ENCODE assay signal across 21 mouse cellular contexts in genomic region chr19:50514309-50514830, GRCm38 (mm10).
DNase-seq lines count a peak whose midpoint lies in the region; ATAC-seq lines count a peak whose summit lies in the region.
"Had no signal": no experiment of that assay in that cellular context is flagged by ENCODE, and none has a peak within 500 bp of the region (broad histone marks: within the 10 kb centered on the region; RNA-seq: fewer than 3 reads in every experiment).

No protein-coding gene starts in this region.

- H3K36me3 ChIP-seq in hindbrain, embryonic 13.5 days, result no peaks in the 10 kb centered on the region
- H3K36me3 ChIP-seq in hindbrain, embryonic 12.5 days, result no peaks in the 10 kb centered on the region
- H3K36me3 ChIP-seq in midbrain, embryonic 13.5 days, result no peaks in the 10 kb centered on the region
- no peaks in the 10 kb centered on the region for H3K36me3 ChIP-seq in midbrain, embryonic 14.5 days (ENCODE audit: control insufficient read depth, insufficient read depth, low read length)
- no peaks in the 10 kb centered on the region for H3K36me3 ChIP-seq in forebrain, embryonic 16.5 days (ENCODE audit: control insufficient read depth, insufficient read depth)
- H3K36me3 ChIP-seq in neural tube, embryonic 15.5 days, result no peaks in the 10 kb centered on the region
- H3K36me3 ChIP-seq: neural tube, embryonic 12.5 days had no signal

- H3K4me2 ChIP-seq in hindbrain, embryonic 13.5 days, result peak overlapping the region; percentile 33
- H3K4me2 ChIP-seq in hindbrain, embryonic 12.5 days (replicated peaks), result no peak overlapping the region
- H3K4me2 ChIP-seq in midbrain, embryonic 13.5 days (replicated peaks), result no peak overlapping the region
- no peak overlapping the region for H3K4me2 ChIP-seq in midbrain, embryonic 14.5 days (ENCODE audit: low read length)
- peak overlapping the region; percentile 40 for H3K4me2 ChIP-seq in forebrain, embryonic 16.5 days (ENCODE audit: low read length)
- H3K4me2 ChIP-seq in neural tube, embryonic 15.5 days, result peak overlapping the region; percentile 16; the same call in 1 of the 2 replicates
- H3K4me2 ChIP-seq: heart, embryonic 11.5 days had no signal

- no peaks in the 10 kb centered on the region for H3K27me3 ChIP-seq in hindbrain, embryonic 13.5 days
- H3K27me3 ChIP-seq in hindbrain, embryonic 12.5 days, result no peaks in the 10 kb centered on the region
- no peaks in the 10 kb centered on the region for H3K27me3 ChIP-seq in midbrain, embryonic 13.5 days
- H3K27me3 ChIP-seq in midbrain, embryonic 14.5 days (ENCODE audit: control insufficient read depth, insufficient read depth, low read length), result no peaks in the 10 kb centered on the region
- H3K27me3 ChIP-seq in forebrain, embryonic 16.5 days (replicated peaks; ENCODE audit: control insufficient read depth, insufficient read depth, low read length), result no peaks in the 10 kb centered on the region
- no peaks in the 10 kb centered on the region for H3K27me3 ChIP-seq in neural tube, embryonic 15.5 days (replicated peaks)
- H3K27me3 ChIP-seq: neural tube, embryonic 12.5 days had no signal

- H3K4me1 ChIP-seq in hindbrain, embryonic 13.5 days (replicated peaks), result peaks cover 17% of the 10 kb centered on the region
- peaks cover 5% of the 10 kb centered on the region; the same call in 1 of the 2 replicates for H3K4me1 ChIP-seq in hindbrain, embryonic 12.5 days
- peaks cover 14% of the 10 kb centered on the region for H3K4me1 ChIP-seq in midbrain, embryonic 13.5 days (replicated peaks)
- H3K4me1 ChIP-seq in midbrain, embryonic 14.5 days (ENCODE audit: control insufficient read depth, insufficient read depth, low read length), result peaks cover 14% of the 10 kb centered on the region
- H3K4me1 ChIP-seq in forebrain, embryonic 16.5 days (replicated peaks; ENCODE audit: control insufficient read depth, insufficient read depth, low read length), result peaks cover 14% of the 10 kb centered on the region
- peaks cover 14% of the 10 kb centered on the region for H3K4me1 ChIP-seq in neural tube, embryonic 15.5 days

- H3K9me3 ChIP-seq in hindbrain, embryonic 13.5 days, result no peaks in the 10 kb centered on the region
- H3K9me3 ChIP-seq in hindbrain, embryonic 12.5 days (replicated peaks), result no peaks in the 10 kb centered on the region
- H3K9me3 ChIP-seq in midbrain, embryonic 13.5 days, result no peaks in the 10 kb centered on the region
- no peaks in the 10 kb centered on the region for H3K9me3 ChIP-seq in midbrain, embryonic 14.5 days (ENCODE audit: control insufficient read depth, low read length)
- H3K9me3 ChIP-seq in forebrain, embryonic 16.5 days (ENCODE audit: control insufficient read depth, low read length), result no peaks in the 10 kb centered on the region
- H3K9me3 ChIP-seq in neural tube, embryonic 15.5 days (replicated peaks), result no peaks in the 10 kb centered on the region
- H3K9me3 ChIP-seq: neural tube, embryonic 12.5 days had no signal

- no peak overlapping the region for H3K9ac ChIP-seq in hindbrain, embryonic 13.5 days
- H3K9ac ChIP-seq in hindbrain, embryonic 12.5 days, result no peak overlapping the region
- no peak overlapping the region for H3K9ac ChIP-seq in midbrain, embryonic 13.5 days (replicated peaks)
- no peak overlapping the region for H3K9ac ChIP-seq in midbrain, embryonic 14.5 days (replicated peaks; ENCODE audit: low read length)
- H3K9ac ChIP-seq in forebrain, embryonic 16.5 days (replicated peaks; ENCODE audit: low read depth, low read length), result no peak overlapping the region
- H3K9ac ChIP-seq in neural tube, embryonic 15.5 days (replicated peaks), result no peak overlapping the region
- H3K9ac ChIP-seq: neural tube, embryonic 12.5 days had no signal

- 64% methylated on average over 8 of the region's 8 CpGs for WGBS in hindbrain, embryonic 13.5 days
- WGBS in hindbrain, embryonic 12.5 days, result 66% methylated on average over 8 of the region's 8 CpGs
- 71% methylated on average over 8 of the region's 8 CpGs for WGBS in midbrain, embryonic 13.5 days
- WGBS in midbrain, embryonic 14.5 days, result 63% methylated on average over 8 of the region's 8 CpGs
- 35% methylated on average over 8 of the region's 8 CpGs for WGBS in forebrain, embryonic 16.5 days
- 35% methylated on average over 8 of the region's 8 CpGs for WGBS in neural tube, embryonic 15.5 days

- H3K27ac ChIP-seq in hindbrain, embryonic 13.5 days, result peak overlapping the region; percentile 48; the same call in 1 of the 2 replicates
- no peak overlapping the region for H3K27ac ChIP-seq in hindbrain, embryonic 12.5 days
- H3K27ac ChIP-seq in midbrain, embryonic 13.5 days, result peak overlapping the region; percentile 51
- no peak overlapping the region for H3K27ac ChIP-seq in midbrain, embryonic 14.5 days (replicated peaks; ENCODE audit: low read depth, low read length)
- peak overlapping the region; percentile 50; the same call in 1 of the 2 replicates for H3K27ac ChIP-seq in forebrain, embryonic 16.5 days (ENCODE audit: low read length)
- no peak overlapping the region for H3K27ac ChIP-seq in neural tube, embryonic 15.5 days (replicated peaks)
- H3K27ac ChIP-seq: left cerebral cortex, adult 2 months; neural tube, embryonic 12.5 days had no signal

- DNase-seq in midbrain, embryonic 14.5 days, result no peak
- no peak for DNase-seq in cerebellum, adult 18-20 months
- DNase-seq: adrenal gland, postnatal 36 days; cerebellum, adult 8-10 months; heart, postnatal 10 days; kidney, adult 8-10 months; kidney, postnatal 25 days; left cerebral cortex, postnatal 4 days; liver; lung, postnatal 10 days; right cerebral cortex, postnatal 25 days; thymus, postnatal 36 days had no signal

- ATAC-seq in hindbrain, embryonic 13.5 days (ENCODE audit: low FRiP score), result no peak
- ATAC-seq in hindbrain, embryonic 12.5 days (ENCODE audit: low FRiP score), result no peak
- ATAC-seq in midbrain, embryonic 13.5 days, result no peak
- ATAC-seq in midbrain, embryonic 14.5 days (ENCODE audit: low FRiP score, low TSS enrichment), result no peak
- peak; percentile 81 for ATAC-seq in forebrain, embryonic 16.5 days
- no peak for ATAC-seq in neural tube, embryonic 15.5 days (ENCODE audit: low FRiP score)
- ATAC-seq: inflammation-experienced regulatory T-cells, adult 6 months had no signal

- H3K4me3 ChIP-seq in hindbrain, embryonic 13.5 days, result no peak overlapping the region
- H3K4me3 ChIP-seq in hindbrain, embryonic 12.5 days, result no peak overlapping the region
- no peak overlapping the region for H3K4me3 ChIP-seq in midbrain, embryonic 13.5 days (replicated peaks)
- H3K4me3 ChIP-seq in midbrain, embryonic 14.5 days (replicated peaks; ENCODE audit: low read depth, low read length), result no peak overlapping the region
- no peak overlapping the region for H3K4me3 ChIP-seq in forebrain, embryonic 16.5 days (replicated peaks; ENCODE audit: low read length)
- no peak overlapping the region for H3K4me3 ChIP-seq in neural tube, embryonic 15.5 days (replicated peaks)
- H3K4me3 ChIP-seq: neural tube, embryonic 12.5 days had no signal

Comparison
In these comparisons a context has a peak if more than half of its experiments do, and no peak if none do; other contexts are left out.
1. H3K27ac ChIP-seq: peak in hindbrain, embryonic 13.5 days (single experiment), midbrain, embryonic 13.5 days (single experiment) and forebrain, embryonic 16.5 days (single experiment); none in hindbrain, embryonic 12.5 days (single experiment), midbrain, embryonic 14.5 days (single experiment) and neural tube, embryonic 15.5 days (single experiment).
2. H3K4me2 ChIP-seq: peak in hindbrain, embryonic 13.5 days (single experiment), forebrain, embryonic 16.5 days (single experiment) and neural tube, embryonic 15.5 days (single experiment); none in hindbrain, embryonic 12.5 days (single experiment), midbrain, embryonic 13.5 days (single experiment) and midbrain, embryonic 14.5 days (single experiment).